Mouse (Mus musculus) layer of hippocampus, postnatal 36 days (tissue): ENCODE data around the gene Olfr118. TPM values are rescaled to one million over a fixed set of nuclear protein-coding genes. Genes with fewer than 3 reads are reported as not detected.
"Not testable (repeated sequence)": the region's sequence is repeated elsewhere in the genome, so short reads cannot be mapped to it uniquely, and the experiment has no call there.

Experiments used
- DNase-seq, 2 experiments: peaks; one replicate each; pipeline ENCODE4 v3.0.0; 2022
- total RNA-seq, 2 experiments: library from RNA; stranded (reverse); gene quantifications; 2 replicates each; pipeline ENCODE4 v1.2.3; 2021

Olfr118 gene
- total RNA-seq: not detected

DNA sequence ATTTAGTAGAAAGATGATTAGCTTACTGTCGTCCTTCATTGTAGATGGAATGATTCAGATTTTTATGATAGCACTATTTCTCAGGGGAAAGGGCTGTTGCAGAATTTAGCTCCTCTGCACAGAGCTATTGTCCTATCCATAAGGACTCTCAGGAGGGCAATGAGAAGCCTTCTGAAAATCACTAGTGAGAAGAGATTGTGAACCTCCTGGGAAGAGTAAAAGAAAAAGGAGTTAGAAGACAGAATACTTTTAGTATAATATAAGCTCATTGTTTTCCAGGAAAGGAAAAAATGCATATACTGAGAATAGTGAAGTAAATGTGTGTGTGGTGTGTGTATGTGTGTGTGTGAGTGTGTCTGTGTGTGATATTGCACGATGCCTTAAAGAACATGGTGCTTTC is at the start of gene Olfr118:
Gene Olfr118 (plus strand): TSS at position 301 of the 400 bp plus-strand sequence.
- DNase-seq: no peak

- no peak for DNase-seq
Measured at GRCm38 (mm10) chr17:37627009-37627408, 39.8 kb upstream of the Olfr118 start, which contains the start of the genes Olfr115 and Olfr116. Gene Olfr115 (minus strand): TSS chr17:37627109. Gene Olfr116 (minus strand): TSS chr17:37627199.

DNA sequence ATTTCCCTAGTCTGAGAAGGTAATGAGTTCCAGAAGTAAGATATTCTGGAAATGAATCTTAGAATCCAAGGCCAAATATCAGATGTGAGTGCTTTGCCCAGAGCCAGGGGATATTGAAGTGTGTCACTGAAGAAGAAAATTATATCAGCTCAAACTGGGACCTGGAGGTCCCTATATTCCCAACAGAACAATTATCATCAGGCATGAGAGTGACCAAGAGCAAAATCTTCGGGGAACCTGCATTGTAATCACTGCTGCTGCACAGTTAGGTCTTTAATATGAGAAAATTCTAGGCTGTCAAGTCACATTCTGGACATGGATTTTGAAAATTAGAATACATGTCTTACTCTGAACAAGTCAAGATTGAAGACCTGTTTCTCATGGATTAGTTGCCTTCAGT is 3.1 kb upstream of the Olfr118 start, which contains the start of gene Olfr117:
Gene Olfr117 (minus strand): TSS at position 101 of the 400 bp plus-strand sequence.
- no peak for DNase-seq

- DNase-seq: not testable (repeated sequence)
Measured at GRCm38 (mm10) chr17:37696264-37696663, 29.5 kb downstream of the Olfr118 start, which contains the start of gene Olfr119. Gene Olfr119 (plus strand): TSS chr17:37696564.

DNA sequence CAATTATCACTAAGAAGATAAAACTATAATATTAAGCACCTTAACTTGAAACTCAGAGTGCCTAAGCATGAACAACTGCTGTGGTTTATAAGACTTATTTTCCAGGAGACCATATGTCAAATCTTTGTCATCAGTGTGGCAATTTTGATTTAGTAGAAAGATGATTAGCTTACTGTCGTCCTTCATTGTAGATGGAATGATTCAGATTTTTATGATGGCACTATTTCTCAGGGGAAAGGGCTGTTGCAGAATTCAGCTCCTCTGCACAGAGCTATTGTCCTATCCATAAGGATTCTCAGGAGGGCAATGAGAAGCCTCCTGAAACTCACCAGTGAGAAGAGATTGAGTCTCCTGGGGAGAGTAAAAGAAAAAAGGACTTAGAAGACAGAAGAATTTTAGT is 54.7 kb downstream of the Olfr118 start, which contains the start of gene Olfr120:
Gene Olfr120 (plus strand): TSS at position 301 of the 400 bp plus-strand sequence.
- no peak for DNase-seq

Other genes with a start within 250 kb of the Olfr118 start
- not detected for gene Olfr108, start 221.5 kb upstream of the Olfr118 start, total RNA-seq
- not detected for gene Olfr109, start 208.1 kb upstream of the Olfr118 start, total RNA-seq
- gene H2-M2, start 183.4 kb upstream of the Olfr118 start, total RNA-seq: not detected
- gene Olfr110, start 174.5 kb upstream of the Olfr118 start, total RNA-seq: not detected
- not detected for gene Olfr111, start 159.0 kb upstream of the Olfr118 start, total RNA-seq
- gene Olfr112, start 97.5 kb upstream of the Olfr118 start, total RNA-seq: not detected
- not detected for gene Olfr113, start 89.3 kb upstream of the Olfr118 start, total RNA-seq
- not detected for gene Olfr114, start 74.2 kb upstream of the Olfr118 start, total RNA-seq
- not detected for gene Olfr115, start 39.9 kb upstream of the Olfr118 start, total RNA-seq
- gene Olfr116, start 39.8 kb upstream of the Olfr118 start, total RNA-seq: not detected
- gene Olfr117, start 3.2 kb upstream of the Olfr118 start, total RNA-seq: not detected
- not detected for gene Olfr119, start 29.6 kb downstream of the Olfr118 start, total RNA-seq
- not detected for gene Olfr120, start 54.8 kb downstream of the Olfr118 start, total RNA-seq
- gene Olfr121, start 81.9 kb downstream of the Olfr118 start, total RNA-seq: not detected
- not detected for gene Olfr122, start 101.6 kb downstream of the Olfr118 start, total RNA-seq
- not detected for gene Olfr123, start 126.5 kb downstream of the Olfr118 start, total RNA-seq
- gene Olfr124, start 132.9 kb downstream of the Olfr118 start, total RNA-seq: not detected
- gene Olfr125, start 166.0 kb downstream of the Olfr118 start, total RNA-seq: not detected
- not detected for gene Olfr126, start 180.5 kb downstream of the Olfr118 start, total RNA-seq
- gene Olfr127, start 233.4 kb downstream of the Olfr118 start, total RNA-seq: not detected